Mouse (Mus musculus): ENCODE data around the gene Cxcr3. TPM values are rescaled to one million over a fixed set of nuclear protein-coding genes. Genes with fewer than 3 reads are reported as not detected.

Gene Cxcr3
- polyA plus RNA-seq, 1 experiment, result 36.2 TPM

DNA sequence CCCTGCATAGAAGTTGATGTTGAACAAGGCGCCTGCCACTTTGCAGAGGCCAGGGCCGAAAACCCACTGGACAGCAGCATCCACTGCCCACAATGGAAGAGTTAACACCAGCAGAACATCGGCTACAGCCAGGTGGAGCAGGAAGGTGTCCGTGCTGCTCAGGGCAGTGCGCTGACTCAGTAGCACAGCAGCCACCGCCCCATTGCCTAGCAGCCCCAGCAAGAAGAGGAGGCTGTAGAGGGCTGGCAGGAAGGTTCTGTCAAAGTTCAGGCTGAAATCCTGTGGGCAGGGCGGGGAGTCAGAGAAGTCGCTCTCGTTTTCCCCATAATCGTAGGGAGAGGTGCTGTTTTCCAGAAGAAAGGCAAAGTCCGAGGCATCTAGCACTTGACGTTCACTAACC is 1.4 kb downstream of the Cxcr3 start:
- no peak for DNase-seq (ENCODE audit: low read depth in 1 of 2, low spot score in 2 of 2)
- Histone ChIP-seq H3K4me1 (ENCODE audit: control insufficient read depth, insufficient read depth, insufficient read length) (peaks cover 12% of the 10 kb centered on the region; the same call in 1 of the 2 replicates), H3K4me3 (ENCODE audit: extremely low read depth, insufficient read depth, insufficient read length) (peak overlapping the region; percentile 28; the same call in 1 of the 2 replicates), H3K36me3 (ENCODE audit: control insufficient read depth, insufficient read depth, low read length) (no peaks in the 10 kb centered on the region), H3K27me3 (ENCODE audit: control insufficient read depth, insufficient read depth, low read length) (no peaks in the 10 kb centered on the region), H3K27ac (ENCODE audit: insufficient read depth, low read length) (peak overlapping the region; percentile 23; the same call in 1 of the 2 replicates)
- whole genome bisulfite sequencing, result 70% methylated on average over 12 of the region's 12 CpGs
- TF ChIP-seq POLR2A (IDR thresholded peaks at IDR 0.05; ENCODE audit: low read depth, low read length), result no peak
- TF ChIP-seq CTCF (IDR thresholded peaks at IDR 0.05; ENCODE audit: extremely low read depth, insufficient read depth, insufficient read length, insufficient replicate concordance), result no peak

DNA sequence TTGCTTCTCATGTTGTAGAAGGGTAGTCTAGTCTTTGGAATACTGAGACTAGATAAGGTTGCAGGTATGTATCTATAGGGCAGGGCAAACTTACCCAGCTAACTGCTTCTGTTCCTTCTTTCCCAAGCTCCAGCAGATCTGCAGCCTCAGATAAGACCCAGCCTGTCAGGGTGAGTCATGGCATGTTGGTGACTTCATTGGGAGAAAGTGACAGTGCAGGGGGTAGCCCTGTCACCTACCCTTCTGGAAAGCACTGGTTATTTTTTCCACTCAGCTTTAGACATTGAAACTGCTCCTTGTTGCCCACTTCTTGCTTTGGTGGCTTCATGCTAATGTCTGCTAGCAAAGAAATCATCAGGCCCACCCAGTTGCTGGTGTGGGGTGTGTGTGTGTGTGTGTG is 4.1 kb downstream of the Cxcr3 start:
- peaks cover 12% of the 10 kb centered on the region; the same call in 1 of the 2 replicates for H3K4me1 ChIP-seq (ENCODE audit: control insufficient read depth, insufficient read depth, insufficient read length)
- H3K27ac ChIP-seq (ENCODE audit: insufficient read depth, low read length), result no peak overlapping the region
- H3K4me3 ChIP-seq (ENCODE audit: extremely low read depth, insufficient read depth, insufficient read length), result no peak overlapping the region
- no peak for TF ChIP-seq CTCF (IDR thresholded peaks at IDR 0.05; ENCODE audit: extremely low read depth, insufficient read depth, insufficient read length, insufficient replicate concordance)
- TF ChIP-seq POLR2A (IDR thresholded peaks at IDR 0.05; ENCODE audit: low read depth, low read length), result no peak
- H3K27me3 ChIP-seq (ENCODE audit: control insufficient read depth, insufficient read depth, low read length), result no peaks in the 10 kb centered on the region
- DNase-seq (ENCODE audit: low read depth in 1 of 2, low spot score in 2 of 2), result no peak
- H3K36me3 ChIP-seq (ENCODE audit: control insufficient read depth, insufficient read depth, low read length), result no peaks in the 10 kb centered on the region

DNA sequence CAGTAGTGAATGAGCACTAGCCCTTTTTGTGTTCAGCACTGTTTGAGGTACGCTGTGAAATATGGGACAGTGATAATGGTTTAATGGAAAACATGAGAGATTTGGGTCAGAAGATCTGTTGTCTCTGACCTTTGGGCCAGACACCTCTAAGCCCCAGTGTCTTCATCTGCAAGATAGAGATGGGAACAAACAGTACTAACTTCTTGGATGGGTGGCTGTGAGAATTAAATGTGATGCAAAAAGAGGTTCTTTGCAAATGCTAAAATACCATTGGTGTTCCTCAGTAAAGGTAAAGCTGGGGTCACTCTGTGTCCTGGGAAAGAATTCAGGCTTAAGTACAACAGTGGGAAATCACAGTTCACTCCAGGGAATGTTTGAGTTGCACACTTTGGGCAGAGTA is 13.7 kb downstream of the Cxcr3 start:
- H3K4me1 ChIP-seq (ENCODE audit: control insufficient read depth, insufficient read depth, insufficient read length), result no peaks in the 10 kb centered on the region
- no peak overlapping the region for H3K4me3 ChIP-seq (ENCODE audit: extremely low read depth, insufficient read depth, insufficient read length)
- no peak for TF ChIP-seq POLR2A (IDR thresholded peaks at IDR 0.05; ENCODE audit: low read depth, low read length)
- TF ChIP-seq CTCF (IDR thresholded peaks at IDR 0.05; ENCODE audit: extremely low read depth, insufficient read depth, insufficient read length, insufficient replicate concordance), result no peak
- DNase-seq (ENCODE audit: low read depth in 1 of 2, low spot score in 2 of 2), result no peak
- no peaks in the 10 kb centered on the region for H3K27me3 ChIP-seq (ENCODE audit: control insufficient read depth, insufficient read depth, low read length)
- no peaks in the 10 kb centered on the region for H3K36me3 ChIP-seq (ENCODE audit: control insufficient read depth, insufficient read depth, low read length)
- 75% methylated on average over 1 of the region's 1 CpGs for WGBS
- H3K27ac ChIP-seq (ENCODE audit: insufficient read depth, low read length), result no peak overlapping the region

DNA sequence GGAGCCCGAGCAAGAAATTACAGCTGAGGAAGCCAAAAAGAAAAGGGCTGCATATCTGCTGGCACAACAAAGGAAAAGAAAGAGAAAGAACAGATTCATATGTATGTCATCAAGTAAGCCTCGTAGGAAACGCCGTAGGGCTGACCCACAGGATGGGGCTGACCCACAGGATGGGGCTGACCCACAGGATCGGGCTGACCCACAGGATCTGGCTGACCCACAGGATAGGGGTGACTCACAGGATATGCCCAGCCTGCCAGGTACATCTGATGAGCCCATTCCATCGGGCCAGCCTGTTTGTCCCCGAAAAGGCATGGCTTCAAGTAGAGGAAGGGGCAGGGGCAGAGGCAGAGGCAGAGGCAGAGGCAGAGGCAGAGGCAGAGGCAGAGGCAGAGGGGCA is 29.0 kb downstream of the Cxcr3 start:
- no peak overlapping the region for H3K4me3 ChIP-seq (ENCODE audit: extremely low read depth, insufficient read depth, insufficient read length)
- no peaks in the 10 kb centered on the region for H3K36me3 ChIP-seq (ENCODE audit: control insufficient read depth, insufficient read depth, low read length)
- 83% methylated on average over 7 of the region's 7 CpGs for WGBS
- H3K27me3 ChIP-seq (ENCODE audit: control insufficient read depth, insufficient read depth, low read length), result no peaks in the 10 kb centered on the region
- no peaks in the 10 kb centered on the region for H3K4me1 ChIP-seq (ENCODE audit: control insufficient read depth, insufficient read depth, insufficient read length)
- H3K27ac ChIP-seq (ENCODE audit: insufficient read depth, low read length), result no peak overlapping the region
- no peak for DNase-seq (ENCODE audit: low read depth in 1 of 2, low spot score in 2 of 2)
- no peak for TF ChIP-seq CTCF (IDR thresholded peaks at IDR 0.05; ENCODE audit: extremely low read depth, insufficient read depth, insufficient read length, insufficient replicate concordance)
- no peak for TF ChIP-seq POLR2A (IDR thresholded peaks at IDR 0.05; ENCODE audit: low read depth, low read length)

DNA sequence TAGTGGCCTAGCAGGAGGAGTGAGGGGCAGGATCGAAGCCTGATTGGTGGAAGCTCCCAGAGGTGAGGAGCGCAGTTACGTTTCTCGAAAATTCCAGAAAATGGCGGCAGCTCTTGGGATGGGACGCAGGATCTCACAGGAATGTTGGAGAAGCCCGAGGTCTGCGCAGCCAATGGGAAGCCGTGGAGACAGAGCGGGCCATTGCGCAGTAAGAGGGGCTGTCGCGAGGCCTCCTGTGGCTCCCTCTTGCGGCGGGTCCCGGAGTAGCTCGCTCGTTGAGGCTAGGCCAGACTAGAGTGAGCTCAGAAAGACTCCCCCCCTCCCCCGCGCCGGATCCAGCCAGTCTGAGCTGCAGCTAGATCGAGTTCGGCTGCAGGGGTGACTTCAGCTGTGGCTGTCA is 35.8 kb downstream of the Cxcr3 start:
- no peak for TF ChIP-seq POLR2A (IDR thresholded peaks at IDR 0.05; ENCODE audit: low read depth, low read length)
- TF ChIP-seq CTCF (IDR thresholded peaks at IDR 0.05; ENCODE audit: extremely low read depth, insufficient read depth, insufficient read length, insufficient replicate concordance), result no peak
- no peaks in the 10 kb centered on the region; the same call in 1 of the 2 replicates for H3K27me3 ChIP-seq (ENCODE audit: control insufficient read depth, insufficient read depth, low read length)
- no peak for DNase-seq (ENCODE audit: low read depth in 1 of 2, low spot score in 2 of 2)
- H3K27ac ChIP-seq (ENCODE audit: insufficient read depth, low read length), result no peak overlapping the region
- no peaks in the 10 kb centered on the region for H3K36me3 ChIP-seq (ENCODE audit: control insufficient read depth, insufficient read depth, low read length)
- H3K4me3 ChIP-seq (ENCODE audit: extremely low read depth, insufficient read depth, insufficient read length), result no peak overlapping the region
- 88% methylated on average over 23 of the region's 23 CpGs for WGBS
- no peaks in the 10 kb centered on the region for H3K4me1 ChIP-seq (ENCODE audit: control insufficient read depth, insufficient read depth, insufficient read length)

DNA sequence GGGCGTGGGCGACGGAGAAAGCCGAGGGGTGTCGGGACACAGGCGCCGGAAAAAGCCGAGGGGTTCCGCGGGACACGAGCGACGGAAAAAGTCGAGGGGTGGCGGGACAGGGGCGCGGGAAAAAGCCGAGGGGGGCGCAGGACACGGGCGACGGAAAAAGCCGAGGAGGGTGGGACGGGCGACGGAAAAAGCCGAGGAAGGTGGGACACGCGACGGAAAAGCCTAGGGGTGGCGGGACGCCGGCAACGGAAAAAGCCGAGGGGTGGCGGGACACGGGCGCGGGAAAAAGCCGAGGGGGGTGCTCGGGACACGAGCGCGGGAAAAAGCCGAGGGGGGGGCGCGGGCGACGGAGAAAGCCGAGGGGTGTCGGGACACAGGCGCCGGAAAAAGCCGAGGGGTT is 36.5 kb downstream of the Cxcr3 start:
- Histone ChIP-seq H3K27ac (ENCODE audit: insufficient read depth, low read length) (no peak overlapping the region), H3K27me3 (ENCODE audit: control insufficient read depth, insufficient read depth, low read length) (no peaks in the 10 kb centered on the region; the same call in 1 of the 2 replicates), H3K36me3 (ENCODE audit: control insufficient read depth, insufficient read depth, low read length) (no peaks in the 10 kb centered on the region), H3K4me1 (ENCODE audit: control insufficient read depth, insufficient read depth, insufficient read length) (no peaks in the 10 kb centered on the region), H3K4me3 (ENCODE audit: extremely low read depth, insufficient read depth, insufficient read length) (no peak overlapping the region)
- 78% methylated on average over 54 of the region's 54 CpGs for WGBS
- DNase-seq (ENCODE audit: low read depth in 1 of 2, low spot score in 2 of 2), result no peak
- TF ChIP-seq POLR2A (IDR thresholded peaks at IDR 0.05; ENCODE audit: low read depth, low read length) (no peak), CTCF (IDR thresholded peaks at IDR 0.05; ENCODE audit: extremely low read depth, insufficient read depth, insufficient read length, insufficient replicate concordance) (no peak)

DNA sequence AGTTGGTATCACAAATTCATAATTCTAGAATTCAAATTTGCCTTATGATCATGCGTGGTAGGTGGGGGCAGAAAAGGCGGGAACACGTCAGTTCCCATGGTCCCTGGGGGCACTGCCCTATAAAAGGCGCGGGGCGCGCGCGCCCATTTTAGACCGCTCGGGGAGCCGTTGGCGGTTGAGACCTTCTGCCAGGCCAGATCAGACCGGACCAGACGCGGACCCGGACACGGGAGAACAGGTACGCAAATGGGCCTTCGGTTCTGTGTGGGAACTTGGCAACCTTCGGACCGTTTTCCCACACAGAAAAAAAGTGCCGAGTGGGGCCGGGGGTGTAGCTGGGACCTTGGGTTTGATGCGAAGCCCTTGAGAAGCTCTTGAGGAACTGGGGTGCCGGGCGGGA is 38.4 kb downstream of the Cxcr3 start:
- DNase-seq (ENCODE audit: low read depth in 1 of 2, low spot score in 2 of 2), result no peak
- no peaks in the 10 kb centered on the region for H3K36me3 ChIP-seq (ENCODE audit: control insufficient read depth, insufficient read depth, low read length)
- H3K4me1 ChIP-seq (ENCODE audit: control insufficient read depth, insufficient read depth, insufficient read length), result no peaks in the 10 kb centered on the region
- H3K27ac ChIP-seq (ENCODE audit: insufficient read depth, low read length), result no peak overlapping the region
- no peak for TF ChIP-seq CTCF (IDR thresholded peaks at IDR 0.05; ENCODE audit: extremely low read depth, insufficient read depth, insufficient read length, insufficient replicate concordance)
- TF ChIP-seq POLR2A (IDR thresholded peaks at IDR 0.05; ENCODE audit: low read depth, low read length), result no peak
- H3K4me3 ChIP-seq (ENCODE audit: extremely low read depth, insufficient read depth, insufficient read length), result no peak overlapping the region
- WGBS, result 94% methylated on average over 27 of the region's 27 CpGs
- no peaks in the 10 kb centered on the region; the same call in 1 of the 2 replicates for H3K27me3 ChIP-seq (ENCODE audit: control insufficient read depth, insufficient read depth, low read length)

Other genes starting within 250 kb of the Cxcr3 start
- 2.4 and 3.0 TPM in 2 replicates for gene Taf1, start 201.5 kb downstream of the Cxcr3 start, polyA plus RNA-seq (2012; rRNA removed)
- gene Ogt, start 94.2 kb downstream of the Cxcr3 start, polyA plus RNA-seq (2012; rRNA removed), result 54.3 and 63.7 TPM in 2 replicates
- 0.31 TPM in 1 of 2 replicates, not detected in the other for gene Gm4779, start 60.2 kb upstream of the Cxcr3 start, polyA plus RNA-seq (2012; rRNA removed)
- 0.06 TPM in 1 of 2 replicates, not detected in the other for gene 8030474K03Rik, start 60.4 kb upstream of the Cxcr3 start, polyA plus RNA-seq (2012; rRNA removed)
- gene Nhsl2, start 115.1 kb upstream of the Cxcr3 start, polyA plus RNA-seq (2012; rRNA removed), result 1.2 and 1.8 TPM in 2 replicates

Data from spleen, adult 2 months (tissue).